Mouse (Mus musculus) neural tube, embryonic 12.5 days (tissue): ENCODE data around the gene Zbtb45. TPM values are rescaled to one million over a fixed set of nuclear protein-coding genes. Genes with fewer than 3 reads are reported as not detected.

Experiments used
- ATAC-seq: fragments of 200-750 bp; cut with Nextera tagmentation; 2 replicates; pipeline ENCODE4 v1.8.0; 2017; ENCODE audit warnings: low read depth, mild to moderate bottlenecking, moderate TSS enrichment, moderate library complexity; ENCODE audit not compliant: low FRiP score
- H3K27ac ChIP-seq: fragments of 300-500 bp; sonication (generic); 2 replicates; pipeline ENCODE4 v1.5.1; 2016
- H3K27me3 ChIP-seq: fragments of 300-500 bp; sonication (generic); replicated peaks from 2 replicates; pipeline ENCODE4 v1.6.1; 2016; ENCODE audit warnings: mild to moderate bottlenecking
- H3K36me3 ChIP-seq: fragments of 300-500 bp; sonication (generic); 2 replicates; pipeline ENCODE4 v1.6.1; 2016; ENCODE audit warnings: mild to moderate bottlenecking
- H3K4me1 ChIP-seq: fragments of 300-500 bp; sonication (generic); 2 replicates; pipeline ENCODE4 v1.6.1; 2016
- H3K4me2 ChIP-seq: fragments of 300-500 bp; sonication (generic); replicated peaks from 2 replicates; pipeline ENCODE4 v1.6.1; 2016; ENCODE audit warnings: mild to moderate bottlenecking
- H3K4me3 ChIP-seq: fragments of 300-500 bp; sonication (generic); 2 replicates; pipeline ENCODE4 v1.5.1; 2016
- H3K9ac ChIP-seq: fragments of 300-500 bp; sonication (generic); 2 replicates; pipeline ENCODE4 v1.6.1; 2016; ENCODE audit warnings: mild to moderate bottlenecking
- H3K9me3 ChIP-seq: fragments of 300-500 bp; sonication (generic); 2 replicates; pipeline ENCODE4 v1.6.1; 2016; ENCODE audit warnings: mild to moderate bottlenecking
- WGBS: fragments of 180-500 bp; shearing (Covaris S2); methylation state at CpG from one replicate; pipeline ENCODE4 v1.1.7; 2016; 5-methylcytosine and 5-hydroxymethylcytosine counted together
- polyA plus RNA-seq: library from polyadenylated mRNA; unstranded; fragments of >200 nt; fragmentation: Nextera tagmentation; extraction: Ambion mirVana; gene quantifications from 2 replicates; pipeline ENCODE4 v1.2.1, GENCODE M21; 2016

Gene Zbtb45
- polyA plus RNA-seq, 1 experiment from 2014 or later: 31.8 TPM

- 89% methylated on average over 4 of the region's 4 CpGs for WGBS
- Histone ChIP-seq H3K36me3 (no peaks in the 10 kb centered on the region), H3K9me3 (no peaks in the 10 kb centered on the region), H3K9ac (no peak overlapping the region), H3K27ac (no peak overlapping the region), H3K4me1 (no peaks in the 10 kb centered on the region), H3K27me3 (no peaks in the 10 kb centered on the region), H3K4me2 (no peak overlapping the region), H3K4me3 (no peak overlapping the region)
- ATAC-seq: no peak
Measured at GRCm38 (mm10) chr7:12958948-12959347, 50.9 kb downstream of the Zbtb45 start.

GRCm38 (mm10) chr7:12957511-12957910, 52.3 kb downstream of the Zbtb45 start:
- Histone ChIP-seq H3K4me3 (no peak overlapping the region), H3K27ac (no peak overlapping the region), H3K9me3 (no peaks in the 10 kb centered on the region), H3K9ac (no peak overlapping the region), H3K27me3 (no peaks in the 10 kb centered on the region), H3K36me3 (no peaks in the 10 kb centered on the region), H3K4me2 (no peak overlapping the region), H3K4me1 (no peaks in the 10 kb centered on the region)
- WGBS: 76% methylated on average over 5 of the region's 5 CpGs
- no peak for ATAC-seq

GRCm38 (mm10) chr7:12954896-12955295, 54.9 kb downstream of the Zbtb45 start:
- H3K4me2 ChIP-seq: no peak overlapping the region
- no peak overlapping the region for H3K27ac ChIP-seq
- no peaks in the 10 kb centered on the region for H3K9me3 ChIP-seq
- H3K4me1 ChIP-seq: peaks cover 6% of the 10 kb centered on the region
- no peak overlapping the region for H3K9ac ChIP-seq
- no peak for ATAC-seq
- 61% methylated on average over 3 of the region's 3 CpGs for WGBS
- no peak overlapping the region for H3K4me3 ChIP-seq
- H3K27me3 ChIP-seq: no peaks in the 10 kb centered on the region
- no peaks in the 10 kb centered on the region for H3K36me3 ChIP-seq

Other genes starting within 250 kb of the Zbtb45 start
- gene Zscan18, start 206.4 kb downstream of the Zbtb45 start, polyA plus RNA-seq: 11.5 and 13.6 TPM in 2 replicates
- 25.5 and 26.4 TPM in 2 replicates for gene Zfp329, start 191.2 kb downstream of the Zbtb45 start, polyA plus RNA-seq
- 27.4 and 32.4 TPM in 2 replicates for gene Zfp110, start 175.3 kb downstream of the Zbtb45 start, polyA plus RNA-seq
- gene Zfp128, start 128.9 kb downstream of the Zbtb45 start, polyA plus RNA-seq: 6.1 and 6.7 TPM in 2 replicates
- gene Zscan22, start 112.2 kb downstream of the Zbtb45 start, polyA plus RNA-seq: 12.0 and 12.5 TPM in 2 replicates
- gene Rps5, start 87.7 kb downstream of the Zbtb45 start, polyA plus RNA-seq: 583 and 619 TPM in 2 replicates
- 0.37 and 0.62 TPM in 2 replicates for gene Rnf225, start 82.6 kb downstream of the Zbtb45 start, polyA plus RNA-seq
- gene Zfp324, start 44.2 kb downstream of the Zbtb45 start, polyA plus RNA-seq: 11.6 and 12.1 TPM in 2 replicates
- 12.8 and 13.5 TPM in 2 replicates for gene Zfp446, start 32.2 kb downstream of the Zbtb45 start, polyA plus RNA-seq
- gene Slc27a5, start 11.8 kb downstream of the Zbtb45 start, polyA plus RNA-seq: 0.33 and 0.46 TPM in 2 replicates
- gene Trim28, start 10.9 kb downstream of the Zbtb45 start, polyA plus RNA-seq: 382 and 393 TPM in 2 replicates
- gene Chmp2a, start 24.8 kb upstream of the Zbtb45 start, polyA plus RNA-seq: 150 and 151 TPM in 2 replicates
- gene Ube2m, start 28.2 kb upstream of the Zbtb45 start, polyA plus RNA-seq: 206 and 215 TPM in 2 replicates
- 4.8 and 4.9 TPM in 2 replicates for gene Mzf1, start 44.7 kb upstream of the Zbtb45 start, polyA plus RNA-seq
- gene Vmn1r85, start 85.1 kb upstream of the Zbtb45 start, polyA plus RNA-seq: not detected in 2 replicates
- not detected in 2 replicates for gene Vmn1r86, start 109.9 kb upstream of the Zbtb45 start, polyA plus RNA-seq
- gene Vmn1r87, start 130.1 kb upstream of the Zbtb45 start, polyA plus RNA-seq: not detected in 2 replicates
- gene Vmn1r88, start 149.5 kb upstream of the Zbtb45 start, polyA plus RNA-seq: not detected in 2 replicates
- gene Vmn1r89, start 203.0 kb upstream of the Zbtb45 start, polyA plus RNA-seq: not detected in 2 replicates